Mouse (Mus musculus) urinary bladder, adult 18-20 months (tissue): ENCODE data around the gene Rassf3.

Source experiments
- DNase-seq, 2 experiments: peaks; one replicate each; pipeline ENCODE4 v3.0.0; 2022; ENCODE audit warnings: low spot score in 2 of 2, mixed read lengths in 2 of 2

Gene Rassf3

GRCm38 (mm10) chr10:121365781-121366272 lies 110.3 kb downstream of the Rassf3 start:
- no peak for DNase-seq

GRCm38 (mm10) chr10:121364801-121365564 lies 111.2 kb downstream of the Rassf3 start, which contains the start of gene Gns:
Gene Gns (plus strand): TSS chr10:121365090.
- DNase-seq: peak; percentile 67 to 81

- DNase-seq: no peak
Observed at GRCm38 (mm10) chr10:121364306-121364705, 111.8 kb downstream of the Rassf3 start.

- no peak for DNase-seq
Observed at GRCm38 (mm10) chr10:121363201-121363600, 112.9 kb downstream of the Rassf3 start.

- no peak for DNase-seq
Observed at GRCm38 (mm10) chr10:121360358-121360757, 115.8 kb downstream of the Rassf3 start.
